Mouse (Mus musculus) c-Kit-positive CD71-negative TER-119-negative erythroid progenitor cells, embryonic 14.5 days (primary cell): ENCODE results near the gene Fndc4.

Experiments used
- DNase-seq: peaks from one replicate; pipeline ENCODE4 v3.0.0-alpha.2; 2013; ENCODE audit warnings: low read depth

Fndc4 gene

GRCm38 (mm10) chr5:31257616-31258015 lies 38.3 kb downstream of the Fndc4 start:
- DNase-seq: no peak

- no peak for DNase-seq
Observed at GRCm38 (mm10) chr5:31255971-31256370, 39.9 kb downstream of the Fndc4 start.

GRCm38 (mm10) chr5:31255381-31255780 lies 40.5 kb downstream of the Fndc4 start:
- DNase-seq: no peak

GRCm38 (mm10) chr5:31254901-31255300 lies 41.0 kb downstream of the Fndc4 start:
- no peak for DNase-seq

GRCm38 (mm10) chr5:31254452-31254851 lies 41.4 kb downstream of the Fndc4 start:
- DNase-seq: no peak

- DNase-seq: no peak
Observed at GRCm38 (mm10) chr5:31253806-31254205, 42.1 kb downstream of the Fndc4 start.

- no peak for DNase-seq
Observed at GRCm38 (mm10) chr5:31252795-31253545, 42.9 kb downstream of the Fndc4 start.

GRCm38 (mm10) chr5:31252151-31252550 lies 43.7 kb downstream of the Fndc4 start:
- DNase-seq: no peak

GRCm38 (mm10) chr5:31251541-31252101 lies 44.3 kb downstream of the Fndc4 start, which contains the start of gene Krtcap3:
Krtcap3 (plus strand) TSS chr5:31251691.
- no peak for DNase-seq

GRCm38 (mm10) chr5:31250716-31251115 lies 45.2 kb downstream of the Fndc4 start:
- no peak for DNase-seq
